Mouse (Mus musculus): Measurements from ENCODE around the gene Gm20388. TPM values are rescaled to one million over a fixed set of nuclear protein-coding genes. Genes with fewer than 3 reads are reported as not detected.

Gm20388 gene
- polyA plus RNA-seq, 1 experiment from 2014 or later: not detected

DNA sequence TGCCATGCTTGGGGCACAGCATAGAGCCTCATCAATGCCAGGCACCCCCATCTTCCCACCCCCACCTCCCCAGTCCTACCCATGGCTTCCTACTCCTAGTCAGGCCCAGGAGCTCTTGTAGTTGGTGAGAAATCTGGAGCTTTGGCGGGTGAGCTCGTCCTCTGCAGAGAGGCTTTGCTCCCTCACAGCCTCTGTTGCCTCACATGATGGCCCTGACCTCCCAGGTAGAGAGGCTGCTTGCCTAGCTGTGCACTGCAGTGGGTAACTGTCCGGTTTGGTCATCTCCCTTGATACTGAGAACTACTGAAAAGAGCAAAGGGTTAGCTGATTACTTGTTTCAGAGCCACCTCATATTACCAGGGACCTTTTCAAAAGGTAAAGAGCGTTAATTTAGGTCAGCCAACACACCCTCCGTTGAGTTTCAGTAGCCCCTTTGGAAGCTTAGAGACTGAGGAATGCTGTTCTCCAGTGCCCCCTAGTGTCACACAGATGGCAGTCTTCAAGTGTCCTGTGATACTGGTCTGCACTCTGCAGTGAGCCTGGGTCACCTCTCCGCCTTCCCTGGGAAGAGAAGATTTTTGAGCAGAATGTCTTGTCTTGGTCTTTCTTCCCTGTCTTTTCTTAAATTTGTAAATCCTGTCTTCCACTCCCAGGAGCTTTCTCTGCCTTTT is 16.9 kb downstream of the Gm20388 start:
- Histone ChIP-seq H3K27me3 (ENCODE audit: control insufficient read depth, insufficient read depth, low read length) (no peaks in the 10 kb centered on the region), H3K4me3 (ENCODE audit: control insufficient read depth in 1 of 2, insufficient read depth in 1 of 2, low read depth in 1 of 2, low read length in 2 of 2) (no peak overlapping the region), H3K9me3 (ENCODE audit: control insufficient read depth, low read length) (no peaks in the 10 kb centered on the region), H3K4me1 (ENCODE audit: control insufficient read depth in 2 of 2, insufficient read depth in 2 of 2, low read length in 2 of 2) (peaks cover 12 to 35% of the 10 kb centered on the region in 2 experiments), H3K9ac (ENCODE audit: low read length) (no peak overlapping the region; the same call in 1 of the 2 replicates), H3K4me2 (ENCODE audit: low read length) (no peak overlapping the region), H3K36me3 (ENCODE audit: control insufficient read depth, insufficient read depth, low read length) (peaks cover 9% of the 10 kb centered on the region), H3K27ac (replicated peaks in 1 of 2; ENCODE audit: control insufficient read depth in 1 of 2, insufficient read depth in 1 of 2, low read depth in 2 of 2, low read length in 2 of 2) (no peak overlapping the region)
- WGBS: 49% methylated on average over 6 of the region's 6 CpGs
- 0 out of 2 replicates have a peak, but pooled peaks have one; percentile 44 for ATAC-seq (ENCODE audit: insufficient number of reproducible peaks, insufficient read depth, low FRiP score, low read depth)

DNA sequence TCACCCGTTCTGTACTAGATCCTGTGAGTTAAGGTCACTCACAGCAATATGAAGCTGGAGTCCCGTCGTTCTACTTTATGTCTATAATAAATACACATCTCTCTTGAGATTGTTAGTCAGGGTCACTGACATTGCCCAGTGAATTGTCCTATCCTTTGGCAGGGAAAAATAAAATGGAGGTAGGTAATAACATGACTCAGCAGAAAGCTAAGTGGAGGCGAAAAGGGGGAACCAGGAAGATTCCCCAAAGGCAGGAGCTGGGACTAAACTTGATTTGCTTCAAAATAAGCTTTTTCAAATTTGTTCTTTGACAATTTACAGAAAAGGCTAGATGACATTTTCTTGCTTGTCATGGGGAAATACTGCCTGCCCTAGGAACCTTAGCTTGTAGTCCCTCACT is 20.7 kb downstream of the Gm20388 start:
- WGBS: 44% methylated on average over 4 of the region's 4 CpGs
- ATAC-seq (ENCODE audit: insufficient number of reproducible peaks, insufficient read depth, low FRiP score, low read depth): no peak
- Histone ChIP-seq H3K36me3 (ENCODE audit: control insufficient read depth, insufficient read depth, low read length) (peaks cover 28% of the 10 kb centered on the region), H3K4me1 (ENCODE audit: control insufficient read depth in 2 of 2, insufficient read depth in 2 of 2, low read length in 2 of 2) (peaks cover 19 to 35% of the 10 kb centered on the region in 2 experiments), H3K9me3 (ENCODE audit: control insufficient read depth, low read length) (no peaks in the 10 kb centered on the region), H3K9ac (ENCODE audit: low read length) (no peak overlapping the region), H3K27me3 (ENCODE audit: control insufficient read depth, insufficient read depth, low read length) (no peaks in the 10 kb centered on the region), H3K27ac (replicated peaks in 1 of 2; ENCODE audit: control insufficient read depth in 1 of 2, insufficient read depth in 1 of 2, low read depth in 2 of 2, low read length in 2 of 2) (peak overlapping the region; percentile 48 to 62; a peak in 3 of 4 replicates), H3K4me2 (ENCODE audit: low read length) (no peak overlapping the region), H3K4me3 (ENCODE audit: control insufficient read depth in 1 of 2, insufficient read depth in 1 of 2, low read depth in 1 of 2, low read length in 2 of 2) (no peak overlapping the region)

DNA sequence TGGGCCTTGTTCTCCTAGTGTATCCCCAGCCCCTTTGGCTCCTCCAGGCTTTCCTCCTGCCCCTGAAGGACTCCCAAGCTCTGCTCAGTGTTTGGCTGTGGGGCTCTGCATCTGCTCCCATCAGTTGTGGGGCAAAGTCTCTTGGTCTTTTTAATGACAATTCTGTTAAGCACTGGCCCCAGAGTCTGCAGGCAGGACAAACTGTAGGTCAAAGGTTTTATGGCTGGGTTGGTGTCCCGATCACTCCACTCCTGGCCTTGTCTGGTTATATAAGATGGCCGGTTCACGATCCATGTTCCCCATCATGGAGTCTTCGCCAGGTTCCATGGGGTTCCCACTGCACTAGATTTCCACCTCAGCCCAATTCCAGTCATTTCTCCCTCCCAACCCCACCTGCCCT is 23.0 kb downstream of the Gm20388 start:
- Histone ChIP-seq H3K4me1 (ENCODE audit: control insufficient read depth in 2 of 2, insufficient read depth in 2 of 2, low read length in 2 of 2) (peaks cover 18 to 35% of the 10 kb centered on the region in 2 experiments), H3K4me3 (ENCODE audit: control insufficient read depth in 1 of 2, insufficient read depth in 1 of 2, low read depth in 1 of 2, low read length in 2 of 2) (no peak overlapping the region), H3K9me3 (ENCODE audit: control insufficient read depth, low read length) (no peaks in the 10 kb centered on the region), H3K27me3 (ENCODE audit: control insufficient read depth, insufficient read depth, low read length) (no peaks in the 10 kb centered on the region), H3K9ac (ENCODE audit: low read length) (no peak overlapping the region), H3K27ac (replicated peaks in 1 of 2; ENCODE audit: control insufficient read depth in 1 of 2, insufficient read depth in 1 of 2, low read depth in 2 of 2, low read length in 2 of 2) (no peak overlapping the region), H3K36me3 (ENCODE audit: control insufficient read depth, insufficient read depth, low read length) (peaks cover 49% of the 10 kb centered on the region), H3K4me2 (ENCODE audit: low read length) (no peak overlapping the region)
- WGBS: 98% methylated on average over 4 of the region's 4 CpGs
- no peak for ATAC-seq (ENCODE audit: insufficient number of reproducible peaks, insufficient read depth, low FRiP score, low read depth)

GRCm38 (mm10) chr8:119935541-119935940 is 24.9 kb downstream of the Gm20388 start:
- Histone ChIP-seq H3K4me3 (ENCODE audit: control insufficient read depth in 1 of 2, insufficient read depth in 1 of 2, low read depth in 1 of 2, low read length in 2 of 2) (no peak overlapping the region), H3K9me3 (ENCODE audit: control insufficient read depth, low read length) (no peaks in the 10 kb centered on the region), H3K4me2 (ENCODE audit: low read length) (peak overlapping the region; percentile 34), H3K9ac (ENCODE audit: low read length) (no peak overlapping the region), H3K4me1 (ENCODE audit: control insufficient read depth in 2 of 2, insufficient read depth in 2 of 2, low read length in 2 of 2) (peaks cover 16 to 29% of the 10 kb centered on the region in 2 experiments), H3K27me3 (ENCODE audit: control insufficient read depth, insufficient read depth, low read length) (no peaks in the 10 kb centered on the region), H3K27ac (replicated peaks in 1 of 2; ENCODE audit: control insufficient read depth in 1 of 2, insufficient read depth in 1 of 2, low read depth in 2 of 2, low read length in 2 of 2) (peak overlapping the region in 1 of 2 experiments; percentile 57; a peak in 3 of 4 replicates), H3K36me3 (ENCODE audit: control insufficient read depth, insufficient read depth, low read length) (peaks cover 60% of the 10 kb centered on the region)
- no peak for ATAC-seq (ENCODE audit: insufficient number of reproducible peaks, insufficient read depth, low FRiP score, low read depth)
- WGBS: 19% methylated on average over 6 of the region's 6 CpGs

- H3K4me1 ChIP-seq (ENCODE audit: control insufficient read depth in 2 of 2, insufficient read depth in 2 of 2, low read length in 2 of 2): peaks cover 15 to 19% of the 10 kb centered on the region in 2 experiments
- no peak overlapping the region for H3K4me2 ChIP-seq (ENCODE audit: low read length)
- no peak overlapping the region for H3K9ac ChIP-seq (ENCODE audit: low read length)
- no peak overlapping the region for H3K27ac ChIP-seq (replicated peaks in 1 of 2; ENCODE audit: control insufficient read depth in 1 of 2, insufficient read depth in 1 of 2, low read depth in 2 of 2, low read length in 2 of 2)
- H3K4me3 ChIP-seq (ENCODE audit: control insufficient read depth in 1 of 2, insufficient read depth in 1 of 2, low read depth in 1 of 2, low read length in 2 of 2): no peak overlapping the region
- ATAC-seq (ENCODE audit: insufficient number of reproducible peaks, insufficient read depth, low FRiP score, low read depth): no peak
- 93% methylated on average over 7 of the region's 7 CpGs for WGBS
- H3K27me3 ChIP-seq (ENCODE audit: control insufficient read depth, insufficient read depth, low read length): no peaks in the 10 kb centered on the region
- peaks cover 69% of the 10 kb centered on the region for H3K36me3 ChIP-seq (ENCODE audit: control insufficient read depth, insufficient read depth, low read length)
- no peaks in the 10 kb centered on the region for H3K9me3 ChIP-seq (ENCODE audit: control insufficient read depth, low read length)
Observed at GRCm38 (mm10) chr8:119938481-119938880, 27.8 kb downstream of the Gm20388 start.

DNA sequence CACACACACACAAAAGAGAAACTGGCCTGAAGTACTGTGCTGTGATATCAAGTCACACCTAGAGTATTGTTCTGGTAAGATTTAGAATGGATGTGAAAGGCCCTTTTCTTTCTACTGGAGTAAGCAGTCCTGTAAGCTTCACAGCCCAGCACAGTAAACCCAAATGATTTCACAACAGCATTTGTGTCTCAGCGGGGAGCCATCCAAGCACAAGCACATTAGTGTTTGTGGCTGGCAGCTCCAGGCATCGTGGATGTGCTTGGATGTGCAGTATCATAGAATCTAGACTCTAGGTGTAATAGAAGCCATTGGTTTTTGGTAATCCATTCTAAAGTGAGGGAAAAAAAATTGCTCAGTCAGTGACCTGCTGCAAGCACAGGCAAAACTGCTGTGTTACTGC is 28.7 kb downstream of the Gm20388 start:
- WGBS: 87% methylated on average over 2 of the region's 2 CpGs
- no peak for ATAC-seq (ENCODE audit: insufficient number of reproducible peaks, insufficient read depth, low FRiP score, low read depth)
- Histone ChIP-seq H3K4me2 (ENCODE audit: low read length) (no peak overlapping the region), H3K9me3 (ENCODE audit: control insufficient read depth, low read length) (no peaks in the 10 kb centered on the region), H3K4me1 (ENCODE audit: control insufficient read depth in 2 of 2, insufficient read depth in 2 of 2, low read length in 2 of 2) (peaks cover 15 to 19% of the 10 kb centered on the region in 2 experiments), H3K36me3 (ENCODE audit: control insufficient read depth, insufficient read depth, low read length) (peaks cover 69% of the 10 kb centered on the region), H3K4me3 (ENCODE audit: control insufficient read depth in 1 of 2, insufficient read depth in 1 of 2, low read depth in 1 of 2, low read length in 2 of 2) (no peak overlapping the region), H3K27me3 (ENCODE audit: control insufficient read depth, insufficient read depth, low read length) (no peaks in the 10 kb centered on the region), H3K27ac (replicated peaks in 1 of 2; ENCODE audit: control insufficient read depth in 1 of 2, insufficient read depth in 1 of 2, low read depth in 2 of 2, low read length in 2 of 2) (no peak overlapping the region), H3K9ac (ENCODE audit: low read length) (no peak overlapping the region)

- Histone ChIP-seq H3K27ac (replicated peaks in 1 of 2; ENCODE audit: control insufficient read depth in 1 of 2, insufficient read depth in 1 of 2, low read depth in 2 of 2, low read length in 2 of 2) (no peak overlapping the region), H3K9ac (ENCODE audit: low read length) (no peak overlapping the region), H3K36me3 (ENCODE audit: control insufficient read depth, insufficient read depth, low read length) (peaks cover 73% of the 10 kb centered on the region), H3K4me2 (ENCODE audit: low read length) (no peak overlapping the region), H3K27me3 (ENCODE audit: control insufficient read depth, insufficient read depth, low read length) (no peaks in the 10 kb centered on the region), H3K4me3 (ENCODE audit: control insufficient read depth in 1 of 2, insufficient read depth in 1 of 2, low read depth in 1 of 2, low read length in 2 of 2) (no peak overlapping the region), H3K4me1 (ENCODE audit: control insufficient read depth in 2 of 2, insufficient read depth in 2 of 2, low read length in 2 of 2) (peaks cover 0 to 2% of the 10 kb centered on the region in 2 experiments; a peak in 2 of 4 replicates), H3K9me3 (ENCODE audit: control insufficient read depth, low read length) (no peaks in the 10 kb centered on the region)
- 94% methylated on average over 18 of the region's 18 CpGs for WGBS
- no peak for ATAC-seq (ENCODE audit: insufficient number of reproducible peaks, insufficient read depth, low FRiP score, low read depth)
Observed at GRCm38 (mm10) chr8:119941471-119941870, 30.8 kb downstream of the Gm20388 start.

- 91% methylated on average over 10 of the region's 10 CpGs for WGBS
- Histone ChIP-seq H3K9ac (ENCODE audit: low read length) (no peak overlapping the region), H3K36me3 (ENCODE audit: control insufficient read depth, insufficient read depth, low read length) (peaks cover 72% of the 10 kb centered on the region), H3K27ac (replicated peaks in 1 of 2; ENCODE audit: control insufficient read depth in 1 of 2, insufficient read depth in 1 of 2, low read depth in 2 of 2, low read length in 2 of 2) (no peak overlapping the region), H3K4me1 (ENCODE audit: control insufficient read depth in 2 of 2, insufficient read depth in 2 of 2, low read length in 2 of 2) (no peaks in the 10 kb centered on the region), H3K4me2 (ENCODE audit: low read length) (no peak overlapping the region), H3K27me3 (ENCODE audit: control insufficient read depth, insufficient read depth, low read length) (no peaks in the 10 kb centered on the region), H3K4me3 (ENCODE audit: control insufficient read depth in 1 of 2, insufficient read depth in 1 of 2, low read depth in 1 of 2, low read length in 2 of 2) (no peak overlapping the region), H3K9me3 (ENCODE audit: control insufficient read depth, low read length) (no peaks in the 10 kb centered on the region)
- ATAC-seq (ENCODE audit: insufficient number of reproducible peaks, insufficient read depth, low FRiP score, low read depth): no peak
Observed at GRCm38 (mm10) chr8:119943616-119944015, 33.0 kb downstream of the Gm20388 start.

Measured in heart, embryonic 14.5 days (tissue).